Mouse (Mus musculus) layer of hippocampus, postnatal 10 days (tissue): ENCODE data around the gene Pex12. TPM values are rescaled to one million over a fixed set of nuclear protein-coding genes. Genes with fewer than 3 reads are reported as not detected.
"Not testable (repeated sequence)": the region's sequence is repeated elsewhere in the genome, so short reads cannot be mapped to it uniquely, and the experiment has no call there.

Experiments
- DNase-seq, 2 experiments: peaks; one replicate each; pipeline ENCODE4 v3.0.0; 2021; ENCODE audit warnings: low spot score in 2 of 2
- total RNA-seq, 2 experiments: library from RNA; stranded (reverse); gene quantifications; 2 replicates each; pipeline ENCODE4 v1.2.3; 2021

Gene Pex12
- total RNA-seq, 2 experiments from 2014 or later: 9.2 to 11.1 TPM

- no peak for DNase-seq
Measured at GRCm38 (mm10) chr11:83289633-83290032, 12.8 kb downstream of the Pex12 start.

GRCm38 (mm10) chr11:83289036-83289435 is 13.3 kb downstream of the Pex12 start:
- DNase-seq: no peak

GRCm38 (mm10) chr11:83286566-83286965 is 15.8 kb downstream of the Pex12 start, which contains the start of gene Slfn14:
TSS of gene Slfn14 (minus strand) at chr11:83286726.
- DNase-seq: no peak

DNA sequence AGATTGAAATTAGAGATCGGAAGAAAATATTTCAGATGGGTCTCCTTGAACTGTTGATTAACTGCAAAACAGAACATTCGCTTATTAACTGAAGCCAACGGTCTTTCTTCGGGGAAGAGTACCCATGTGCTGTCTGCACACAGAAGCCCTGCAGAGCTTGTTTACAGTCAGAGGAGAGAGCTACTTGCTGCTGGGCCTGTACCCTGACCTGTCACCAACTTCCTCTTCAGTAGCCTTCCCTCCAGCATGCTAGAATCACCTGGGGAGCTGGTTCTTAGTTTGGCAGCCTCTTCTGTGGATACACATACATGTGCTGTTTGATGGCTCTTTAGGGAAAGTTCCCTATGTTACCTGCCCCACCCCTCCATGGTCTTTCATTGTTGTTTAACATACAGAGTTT is 16.8 kb downstream of the Pex12 start:
- DNase-seq: no peak

- DNase-seq: no peak
Measured at GRCm38 (mm10) chr11:83282084-83282483, 20.3 kb downstream of the Pex12 start.

GRCm38 (mm10) chr11:83279691-83280090 is 22.7 kb downstream of the Pex12 start:
- no peak for DNase-seq

- DNase-seq: no peak
Measured at GRCm38 (mm10) chr11:83279024-83279423, 23.4 kb downstream of the Pex12 start.

- DNase-seq: no peak
Measured at GRCm38 (mm10) chr11:83276251-83276650, 26.1 kb downstream of the Pex12 start.

- DNase-seq: peak in 1 of 2 experiments; percentile 24
Measured at GRCm38 (mm10) chr11:83271951-83272843, 30.2 kb downstream of the Pex12 start.

GRCm38 (mm10) chr11:83271151-83271950 is 31.0 kb downstream of the Pex12 start:
- DNase-seq: peak; percentile 73 to 81

DNA sequence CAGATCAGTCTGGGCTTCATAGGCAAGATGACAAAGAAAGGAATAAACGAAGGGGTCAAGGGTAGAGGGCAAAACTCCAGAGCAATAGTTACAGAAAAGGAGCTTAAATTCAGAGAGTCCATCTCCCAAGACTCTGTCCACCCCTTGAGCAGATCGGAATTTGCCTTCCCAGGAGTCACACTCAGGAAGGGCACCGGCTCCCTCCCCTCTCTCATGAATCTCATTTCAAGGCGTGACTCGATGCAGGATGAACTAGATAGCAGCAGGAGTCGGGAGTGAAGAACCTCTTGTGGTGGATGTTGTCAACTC is 31.6 kb downstream of the Pex12 start:
- DNase-seq: no peak

GRCm38 (mm10) chr11:83263146-83263545 is 39.2 kb downstream of the Pex12 start:
- no peak for DNase-seq

- no peak for DNase-seq
Measured at GRCm38 (mm10) chr11:83262673-83263072, 39.7 kb downstream of the Pex12 start.

- DNase-seq: not testable (repeated sequence)
Measured at GRCm38 (mm10) chr11:83257211-83257610, 45.2 kb downstream of the Pex12 start.

Other genes with a start within 250 kb of the Pex12 start
- under 1 TPM; 0.27 to 0.64 TPM for gene Slfn2, start 237.5 kb downstream of the Pex12 start, total RNA-seq
- gene Slfn1, start 185.7 kb downstream of the Pex12 start, total RNA-seq: not detected
- gene Slfn4, start 127.4 kb downstream of the Pex12 start, total RNA-seq: under 1 TPM; 0.22 to 0.23 TPM
- gene Slfn3, start 111.3 kb downstream of the Pex12 start, total RNA-seq: under 1 TPM; 0.21 to 0.40 TPM
- under 1 TPM in 1 of 2 experiments, not detected in 1; 0.09 TPM for gene Slfn14, start 15.9 kb downstream of the Pex12 start, total RNA-seq
- 100 to 1,000 TPM; 337 to 348 TPM for gene Ap2b1, start 3.6 kb downstream of the Pex12 start, total RNA-seq
- 100 to 1,000 TPM; 173 to 185 TPM for gene Rasl10b, start 106.6 kb upstream of the Pex12 start, total RNA-seq
- 1 to 10 TPM in 1 of 2 experiments, under 1 TPM in 1; 0.62 to 1.4 TPM for gene Gas2l2, start 126.9 kb upstream of the Pex12 start, total RNA-seq
- gene 1700020L24Rik, start 135.1 kb upstream of the Pex12 start, total RNA-seq: not detected
- 1 to 10 TPM; 3.9 to 4.3 TPM for gene Mmp28, start 160.5 kb upstream of the Pex12 start, total RNA-seq
- gene Taf15, start 170.5 kb upstream of the Pex12 start, total RNA-seq: 10 to 100 TPM; 68.2 to 76.1 TPM
- gene Heatr9, start 219.6 kb upstream of the Pex12 start, total RNA-seq: not detected
- not detected for gene Ccl5, start 227.9 kb upstream of the Pex12 start, total RNA-seq